Mouse (Mus musculus) right cerebral cortex, adult 18-20 months (tissue): ENCODE results near the gene Pigv.
"Not testable (repeated sequence)": the region's sequence is repeated elsewhere in the genome, so short reads cannot be mapped to it uniquely, and the experiment has no call there.

Source experiments
- DNase-seq: peaks from one replicate; pipeline ENCODE4 v3.0.0; 2022; ENCODE audit warnings: mixed read lengths

Gene Pigv

DNA sequence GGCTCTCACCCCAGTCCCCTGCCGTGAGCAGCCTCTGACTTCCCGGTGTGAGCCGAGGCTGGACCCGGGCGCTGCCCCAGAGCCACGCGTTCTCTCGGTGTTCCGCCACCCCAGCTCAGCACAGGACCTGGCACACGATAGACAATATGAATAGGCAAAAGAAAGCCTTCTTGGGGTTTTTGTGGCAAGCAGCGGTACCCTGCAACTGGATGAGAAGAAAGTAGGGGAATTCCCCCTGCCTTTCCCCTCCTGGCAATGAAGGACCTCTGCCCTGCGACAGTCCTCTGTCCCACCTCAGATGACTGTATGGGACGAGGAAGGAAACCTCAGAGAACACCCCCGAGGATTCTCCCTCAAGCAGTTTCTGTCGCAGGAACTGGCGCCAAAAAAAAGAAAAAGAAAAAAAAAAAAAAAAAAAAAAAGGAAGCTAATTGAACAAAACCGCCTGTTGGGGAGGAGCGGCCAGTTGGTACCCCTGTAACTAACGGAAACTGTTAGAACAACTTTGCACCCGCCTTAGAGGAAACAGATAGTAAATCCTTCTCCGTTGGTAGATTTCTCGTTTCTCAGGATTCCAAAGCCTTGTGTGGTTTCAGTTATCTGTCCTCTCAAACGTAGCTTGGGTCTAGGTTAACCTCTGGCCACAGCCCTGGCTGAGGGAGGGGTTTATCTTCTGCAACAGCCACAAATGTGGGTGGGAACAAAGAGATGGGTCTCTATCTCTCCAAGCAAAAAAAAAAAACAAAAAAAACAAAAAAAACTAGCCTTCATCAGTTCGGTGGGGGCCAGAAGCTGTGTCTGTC lies 599 bp upstream of the Pigv start:
- no peak for DNase-seq

DNA sequence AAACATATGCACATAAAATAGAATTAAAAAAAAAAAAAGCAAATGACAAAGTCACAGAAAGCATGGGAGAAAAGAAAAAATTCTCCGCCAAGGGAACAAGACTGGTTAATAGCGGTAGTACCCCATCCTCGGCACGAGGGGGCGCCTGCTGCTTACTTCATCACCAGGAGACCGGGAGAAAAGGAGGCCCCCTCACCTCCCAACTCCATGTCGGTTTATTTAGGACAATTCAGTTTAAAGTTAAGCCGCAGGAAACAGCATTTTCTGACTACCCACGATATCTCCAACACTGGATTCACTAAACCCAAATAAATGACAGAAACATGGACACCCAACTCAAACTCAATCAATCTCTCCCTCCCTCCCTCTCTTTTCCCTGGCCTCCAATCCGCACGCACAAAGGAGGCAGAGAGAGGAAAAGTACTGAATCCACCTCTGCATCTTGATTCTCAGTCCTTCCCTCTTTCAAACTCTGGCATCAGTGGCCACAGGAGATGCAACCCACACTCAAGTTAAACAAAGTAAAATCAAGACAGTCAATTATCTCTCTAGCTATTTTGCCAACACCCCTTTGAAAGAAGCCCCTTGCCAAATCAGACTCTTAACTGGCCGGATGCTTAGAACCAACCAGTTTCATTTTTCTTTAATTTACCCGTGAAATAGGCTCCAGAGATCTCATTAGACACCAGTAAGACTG lies 1.1 kb downstream of the Pigv start:
- peak; percentile 86 for DNase-seq

DNA sequence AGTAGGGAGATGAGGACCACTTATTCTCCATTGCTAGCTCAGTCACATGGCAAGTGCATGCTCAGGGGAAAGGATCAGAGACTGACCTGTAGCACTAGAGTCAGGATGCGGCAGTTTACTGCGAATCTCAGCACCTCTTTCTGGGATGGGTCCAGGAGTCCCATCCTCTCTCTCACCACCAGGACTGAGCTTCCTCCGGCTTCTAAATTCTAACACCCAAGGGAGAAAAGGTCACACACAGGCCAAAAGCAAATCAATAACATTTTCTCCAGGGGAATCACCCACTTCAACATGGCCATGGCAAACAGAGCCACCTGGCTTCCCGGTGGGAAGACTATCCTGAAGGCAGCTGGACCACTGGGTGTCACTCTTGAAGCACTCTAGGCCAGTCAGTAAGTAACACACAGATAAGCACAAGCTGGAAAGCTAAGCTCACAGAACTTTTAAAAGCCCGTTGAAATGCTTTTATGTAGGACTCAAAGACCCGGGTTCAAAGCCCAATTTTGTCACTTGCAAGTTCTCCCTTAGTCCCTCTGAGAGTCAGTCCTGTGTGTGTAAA lies 2.7 kb downstream of the Pigv start:
- DNase-seq: no peak

DNA sequence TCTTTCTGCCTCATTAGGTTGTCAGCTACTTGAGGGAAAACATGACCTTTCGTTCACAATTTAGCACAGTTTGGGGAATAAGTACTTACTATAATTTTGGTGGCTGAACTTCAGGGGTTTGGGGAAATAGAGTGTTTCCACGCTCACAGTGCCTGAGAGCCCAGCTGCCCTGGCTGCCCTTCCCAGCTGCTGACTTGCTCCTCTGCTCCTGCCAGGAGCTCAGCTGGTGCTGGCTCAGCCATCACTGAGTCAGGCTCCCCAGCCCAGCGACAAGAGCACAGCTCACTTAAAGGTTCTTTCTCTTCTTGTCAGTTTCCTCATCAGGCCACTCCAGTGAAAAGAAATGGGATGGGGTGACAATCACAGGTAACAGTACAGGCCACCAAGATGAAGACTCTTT lies 3.9 kb downstream of the Pigv start:
- DNase-seq: no peak

DNA sequence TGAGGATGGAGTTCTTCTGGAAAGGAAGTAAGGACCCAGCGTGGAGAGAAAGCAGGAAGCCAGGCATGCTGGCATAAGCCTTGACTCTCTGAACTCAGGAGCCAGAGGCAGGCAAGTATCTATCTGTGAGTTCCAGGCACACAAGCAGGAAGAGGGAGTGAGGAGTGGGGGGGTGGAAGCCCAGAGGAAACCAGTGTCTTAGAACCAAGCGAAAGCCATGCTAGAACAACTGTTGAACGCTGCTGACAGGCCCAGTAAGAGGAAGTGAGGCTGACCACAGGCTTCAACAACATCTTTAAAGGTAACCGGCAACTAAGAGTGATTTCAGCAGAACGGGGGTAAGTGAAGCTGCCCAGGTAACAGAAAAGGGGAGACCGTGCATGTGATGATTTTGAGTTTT lies 6.2 kb downstream of the Pigv start:
- no peak for DNase-seq

DNA sequence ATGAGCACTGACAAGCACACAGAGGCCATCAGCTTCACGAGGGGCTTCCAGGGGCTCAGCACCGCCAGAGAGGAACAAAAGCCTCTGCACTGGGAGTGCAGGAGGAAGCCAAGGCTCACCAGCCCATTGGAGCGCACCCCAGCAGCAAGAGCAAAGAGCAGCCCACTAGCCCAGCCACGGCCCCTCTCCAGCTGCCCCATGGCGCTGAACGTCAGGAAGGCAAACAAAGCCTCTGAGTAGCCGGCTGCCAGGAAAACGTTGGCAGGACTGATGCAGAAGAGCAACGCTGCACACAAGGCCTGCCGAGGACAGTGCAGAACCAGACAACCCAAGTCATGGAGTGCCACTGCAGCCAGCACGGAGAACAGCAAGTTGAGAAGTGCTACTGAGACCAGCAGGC lies 7.3 kb downstream of the Pigv start:
- no peak for DNase-seq

DNA sequence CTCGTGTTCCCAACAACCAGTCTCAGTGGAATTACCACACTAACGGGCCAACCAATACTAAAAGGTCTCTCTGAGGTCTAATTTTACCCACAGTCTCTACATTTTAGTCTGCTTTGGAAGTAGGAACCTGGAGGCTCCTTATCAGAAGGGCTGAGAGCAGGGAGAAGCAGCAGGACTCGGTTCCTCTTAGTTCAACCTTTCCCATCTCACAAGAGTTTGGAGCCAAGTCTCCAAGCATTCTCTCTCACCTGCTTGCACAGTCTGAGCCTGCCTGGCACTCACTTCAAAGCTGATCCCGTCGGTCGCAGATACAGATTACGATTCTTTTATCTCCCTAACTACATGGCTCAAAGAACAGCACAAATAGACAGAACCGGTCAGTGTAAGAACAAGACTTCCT lies 9.5 kb downstream of the Pigv start:
- DNase-seq: no peak

DNA sequence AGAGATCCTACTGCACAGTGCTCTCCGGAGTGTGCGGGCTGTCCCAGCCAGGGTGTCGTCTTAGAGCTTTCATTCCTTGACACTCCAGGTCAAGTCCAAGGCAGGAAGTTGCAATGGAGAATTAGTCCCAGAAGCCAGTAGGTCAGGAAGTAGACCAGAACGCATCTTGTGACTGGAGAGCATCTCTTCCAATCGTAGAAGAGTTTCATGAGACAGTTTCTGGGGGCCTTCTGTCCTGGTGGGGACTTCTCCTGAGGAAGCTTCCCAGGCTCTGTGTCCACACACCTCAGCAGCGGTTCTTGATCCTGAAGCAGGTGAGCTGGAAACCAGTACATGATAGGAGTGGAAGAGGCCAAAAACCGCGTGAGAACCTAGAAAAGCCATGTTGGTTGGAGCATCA lies 10.0 kb downstream of the Pigv start:
- DNase-seq: no peak

DNA sequence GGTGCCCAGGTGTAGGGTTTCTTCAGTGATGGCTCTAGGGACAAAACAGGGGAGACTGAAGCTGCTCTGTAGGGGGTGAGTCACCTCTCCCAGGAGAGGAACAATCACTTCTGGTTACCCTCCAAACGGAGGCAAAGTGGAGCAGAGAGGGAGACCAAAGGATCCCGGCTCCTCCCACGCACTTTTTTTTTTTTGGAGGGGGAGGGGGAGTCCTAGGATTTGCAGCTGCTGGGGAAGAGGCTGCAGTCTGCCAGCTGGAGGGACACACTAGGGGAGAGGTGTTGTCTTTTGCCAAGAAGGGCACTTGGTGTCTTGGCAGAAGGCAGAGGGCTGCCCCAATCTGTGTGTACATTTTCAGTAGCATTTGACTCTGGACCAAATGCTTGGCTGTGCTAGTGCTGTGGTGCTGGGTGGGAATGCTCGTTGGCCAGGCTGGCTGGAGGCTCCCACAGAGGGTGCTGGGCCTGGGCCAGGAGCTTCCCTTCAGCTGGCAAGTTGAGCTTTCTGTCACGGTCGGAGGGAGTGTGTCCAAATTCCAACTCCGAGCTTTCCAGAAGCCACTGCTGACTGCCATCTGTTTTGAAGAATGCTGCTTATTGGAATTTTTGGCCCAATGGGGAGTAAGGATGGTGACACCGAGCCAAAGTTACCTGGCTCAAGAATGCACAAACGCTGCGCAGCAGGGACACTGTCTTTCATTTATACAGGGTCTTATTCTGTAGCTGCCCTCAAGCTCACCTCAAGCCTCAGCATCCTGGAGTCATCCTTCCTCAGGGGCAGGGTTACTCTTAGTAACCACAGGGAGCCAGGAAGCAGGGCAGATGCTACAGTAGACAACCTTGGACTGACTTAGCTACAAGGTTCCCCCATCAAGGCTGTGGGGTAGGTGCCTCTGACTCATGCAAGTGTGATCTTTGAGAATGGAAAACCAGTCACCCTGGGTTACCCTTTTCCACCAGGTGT lies 12.0 kb downstream of the Pigv start:
- DNase-seq: peak; percentile 87

DNA sequence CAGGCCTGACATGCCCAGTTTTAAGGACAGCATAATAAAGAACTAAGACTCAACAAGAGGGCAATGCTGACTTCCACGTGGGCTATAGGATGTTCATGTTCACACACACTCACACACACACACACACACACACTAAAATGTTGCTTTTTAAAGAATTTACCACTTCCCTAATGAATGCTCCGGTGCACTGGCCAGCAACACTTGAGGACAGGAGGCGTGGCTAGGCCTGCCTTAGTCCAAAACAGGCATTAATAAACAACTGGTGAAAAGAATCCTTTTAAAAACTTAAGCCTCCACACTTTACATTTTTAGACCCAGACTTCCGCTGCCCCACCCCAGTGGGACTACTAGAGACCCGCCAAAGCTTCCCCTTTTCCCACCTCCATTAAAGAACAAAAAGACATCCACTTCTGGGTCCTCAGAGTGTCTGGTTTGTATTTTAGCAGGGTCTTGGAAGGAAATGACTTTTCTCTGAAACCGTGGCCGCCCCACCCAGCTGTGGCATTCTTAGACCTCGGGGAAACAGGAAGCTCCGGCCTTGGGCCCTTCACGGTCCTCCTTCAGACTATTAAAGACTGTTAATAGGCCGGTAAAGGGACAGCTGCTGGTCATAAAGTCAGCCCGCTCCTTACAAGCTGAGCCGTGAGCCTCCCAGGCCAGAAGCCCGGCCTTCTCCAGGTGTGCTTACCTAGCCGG lies 12.8 kb downstream of the Pigv start:
- DNase-seq: no peak

DNA sequence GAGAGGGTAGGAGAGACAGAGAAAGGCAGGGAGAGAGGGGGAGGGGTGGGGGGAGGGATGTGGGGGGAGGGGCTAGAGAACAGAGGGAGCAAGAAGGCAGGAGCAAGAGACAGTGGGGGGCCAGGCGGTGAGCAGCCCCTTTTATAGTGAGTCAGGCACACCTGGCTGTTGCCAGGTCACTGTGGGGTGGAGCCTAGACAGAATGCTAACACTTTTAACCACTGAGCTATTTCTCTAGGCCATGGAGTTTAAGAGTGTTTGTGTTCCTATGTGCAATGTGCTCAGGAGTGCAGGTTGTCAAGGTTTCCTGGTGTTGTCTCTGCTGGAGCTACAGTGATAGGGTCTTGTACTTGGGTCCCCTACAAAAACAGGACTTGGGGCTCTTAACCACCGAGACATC lies 13.7 kb downstream of the Pigv start:
- no peak for DNase-seq

DNA sequence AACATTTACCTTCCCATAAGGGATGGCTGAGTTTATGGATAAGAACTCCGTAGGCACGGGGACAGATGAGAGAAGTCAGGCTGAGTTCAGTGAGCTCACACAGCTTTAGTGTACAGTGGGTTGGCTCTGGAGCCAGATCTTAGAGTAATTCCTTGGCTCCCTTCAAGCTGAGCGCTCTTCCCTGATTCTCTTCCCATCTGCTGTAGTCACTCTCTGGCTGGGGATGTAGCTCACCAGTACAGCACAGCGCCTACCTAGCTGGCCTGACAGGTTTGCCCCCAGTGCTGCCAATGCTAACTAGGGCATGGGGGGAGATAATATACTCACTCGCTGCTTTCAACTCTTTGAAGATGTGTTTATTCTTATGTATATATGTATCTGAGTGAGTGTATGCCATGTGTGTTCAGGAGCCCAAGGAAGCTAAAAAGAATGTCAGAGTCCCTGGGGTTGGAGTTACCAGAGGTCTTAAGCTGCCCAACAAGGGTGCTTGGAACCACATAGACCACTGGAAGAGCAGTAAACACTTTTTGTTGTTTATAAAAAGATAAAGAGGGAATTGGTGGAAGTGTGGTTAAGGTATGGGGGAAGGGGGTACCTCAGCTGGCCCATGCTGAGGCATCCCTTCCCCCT lies 14.5 kb downstream of the Pigv start:
- DNase-seq: no peak

DNA sequence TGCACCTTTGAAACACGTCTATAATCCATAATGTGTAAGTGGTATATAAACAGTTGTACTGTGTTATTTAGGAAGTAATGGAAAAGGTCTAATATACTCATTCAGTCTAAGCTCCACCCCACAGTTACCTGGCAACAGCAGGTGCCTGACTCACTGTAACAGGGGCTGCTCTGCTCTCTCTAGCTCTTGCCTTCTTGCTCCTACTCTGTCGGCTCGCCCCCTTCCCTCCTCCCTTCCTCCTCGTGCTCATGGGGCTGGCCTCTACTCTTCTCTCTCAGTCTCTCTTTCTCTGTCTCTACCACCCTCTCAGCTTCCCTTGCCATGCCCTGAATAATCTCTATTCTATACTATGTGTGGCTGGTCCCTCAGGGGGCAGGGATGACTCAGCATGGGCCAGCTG lies 15.4 kb downstream of the Pigv start:
- no peak for DNase-seq

DNA sequence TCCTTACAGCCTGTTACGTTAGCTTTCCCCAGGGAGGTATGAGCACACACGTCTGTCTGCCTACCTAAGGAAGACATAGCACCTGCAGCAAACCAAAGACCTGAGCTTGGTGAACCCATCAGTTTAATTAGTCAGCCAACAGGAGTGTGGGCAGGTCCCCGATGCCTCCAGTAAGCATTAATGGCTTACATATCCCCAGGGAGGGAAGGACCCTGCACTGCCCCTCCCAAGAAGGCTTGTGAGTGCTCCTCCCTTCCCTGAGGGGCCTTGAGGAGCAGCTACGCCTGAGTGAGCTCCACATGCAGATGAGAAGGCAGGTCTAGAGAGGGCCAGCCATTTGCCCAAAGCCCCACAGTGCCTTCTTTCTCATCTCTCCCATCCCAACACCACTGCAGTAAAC lies 16.2 kb downstream of the Pigv start:
- no peak for DNase-seq

DNA sequence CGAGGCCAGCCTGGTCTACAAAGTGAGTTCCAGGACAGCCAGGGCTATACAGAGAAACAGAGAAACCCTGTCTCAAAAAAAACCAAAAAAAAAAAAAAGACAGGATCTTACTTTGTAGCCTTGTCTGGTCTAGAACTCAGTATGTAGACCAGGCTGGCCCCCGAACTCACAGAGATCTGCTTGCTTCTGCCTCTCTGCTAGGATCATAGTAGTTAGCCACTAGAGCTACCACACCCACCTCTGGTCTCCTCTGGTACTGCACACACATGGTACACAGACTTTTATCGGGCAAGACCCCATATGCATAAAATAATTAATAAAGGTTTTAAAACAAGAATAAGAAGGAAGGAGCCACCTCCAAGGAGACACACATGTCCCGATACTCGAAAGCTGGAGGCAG lies 18.4 kb downstream of the Pigv start:
- DNase-seq: not testable (repeated sequence)

DNA sequence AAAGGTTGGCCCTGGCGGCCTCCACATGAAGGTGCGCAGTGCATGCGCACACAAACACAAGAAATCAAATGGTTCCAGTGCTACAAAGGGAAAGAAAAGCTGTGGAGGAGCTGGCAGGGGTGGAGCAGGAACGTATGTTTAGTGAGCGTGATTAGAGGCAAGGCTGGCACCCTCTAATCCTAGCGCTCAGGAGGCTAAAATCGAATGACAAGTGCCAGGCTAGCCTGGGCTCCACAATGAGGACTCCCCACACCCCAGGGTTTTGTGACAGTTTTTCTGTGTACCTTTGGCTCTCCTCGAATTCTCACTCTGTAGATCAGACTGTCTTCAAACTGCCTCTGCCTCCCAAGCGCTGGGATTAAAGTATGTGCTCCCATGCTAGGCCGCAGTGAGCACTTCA lies 19.7 kb downstream of the Pigv start:
- DNase-seq: no peak

DNA sequence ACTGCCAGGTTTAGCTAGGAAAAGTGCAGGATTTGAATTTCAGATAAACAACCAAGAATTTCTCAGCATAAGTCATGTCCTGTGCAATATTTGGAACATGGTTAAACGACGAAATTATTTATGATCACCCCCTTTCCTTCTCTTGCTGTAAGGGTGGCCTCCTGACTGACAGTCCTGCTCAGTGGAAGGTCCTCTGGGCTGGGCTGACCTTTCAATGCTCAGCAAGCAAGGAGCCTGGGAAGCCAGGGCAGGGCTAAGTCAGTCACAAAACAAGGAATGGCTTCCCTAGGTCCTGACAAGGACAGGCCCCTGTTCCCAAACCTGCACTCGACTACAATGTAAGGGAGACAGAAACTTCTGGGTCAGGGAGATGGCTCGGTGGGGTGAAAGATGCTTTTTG lies 20.5 kb downstream of the Pigv start:
- no peak for DNase-seq

DNA sequence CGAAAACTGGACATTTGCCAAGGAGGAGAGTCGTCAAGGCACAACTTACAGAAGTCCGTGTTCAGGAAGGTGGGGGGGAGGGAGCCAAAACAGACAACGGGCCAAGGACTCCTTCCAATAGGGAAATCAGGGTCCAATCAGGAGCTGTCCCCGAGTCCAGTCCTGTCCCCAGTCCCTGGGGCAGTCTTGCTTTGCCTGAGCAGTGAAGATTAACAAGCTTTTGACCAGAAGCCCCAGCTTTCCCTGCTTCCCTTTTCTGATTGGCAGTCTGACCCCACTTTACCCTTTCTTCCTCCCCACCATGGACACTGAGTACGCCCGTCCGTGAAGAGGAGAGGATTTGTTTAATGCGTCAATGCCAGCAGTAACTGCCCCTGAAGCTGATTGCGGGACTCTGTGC lies 21.0 kb downstream of the Pigv start:
- no peak for DNase-seq

DNA sequence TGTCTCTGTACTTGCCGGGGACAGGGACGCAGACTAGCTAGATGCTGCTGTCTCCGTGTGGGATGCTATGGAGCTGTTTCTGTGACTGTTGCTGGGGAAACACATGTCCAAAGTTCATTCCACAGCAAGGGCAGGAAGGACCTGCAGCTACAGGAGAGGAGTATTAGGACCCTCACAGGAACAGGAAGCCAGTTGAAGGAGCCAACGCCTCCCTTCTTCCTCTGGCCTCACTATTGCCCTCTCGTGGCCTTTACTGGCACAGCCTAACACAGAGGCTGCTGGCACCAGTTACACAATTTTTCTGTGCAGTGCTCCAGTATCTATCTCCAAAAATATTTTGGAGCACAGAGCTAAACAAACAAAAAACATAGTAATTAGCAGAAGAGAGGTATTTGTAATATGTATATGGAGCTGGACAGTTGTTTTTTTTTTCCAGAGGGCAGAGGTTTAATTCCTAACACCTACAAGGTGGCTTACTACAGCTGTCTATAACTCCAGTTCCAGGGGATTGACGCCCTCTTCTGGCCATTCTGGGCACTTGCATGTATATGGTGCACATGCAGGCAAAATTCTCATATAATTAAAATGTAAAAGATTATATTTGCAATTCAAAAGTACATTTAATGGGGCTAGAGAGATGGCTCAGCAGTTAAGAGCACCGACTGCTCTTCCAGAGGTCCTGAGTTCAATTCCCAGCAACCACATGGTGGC lies 22.3 kb downstream of the Pigv start, which contains the start of gene Zdhhc18:
Gene Zdhhc18 (minus strand): TSS at position 166 of the 711 bp plus-strand sequence.
- peak; percentile 68 for DNase-seq

DNA sequence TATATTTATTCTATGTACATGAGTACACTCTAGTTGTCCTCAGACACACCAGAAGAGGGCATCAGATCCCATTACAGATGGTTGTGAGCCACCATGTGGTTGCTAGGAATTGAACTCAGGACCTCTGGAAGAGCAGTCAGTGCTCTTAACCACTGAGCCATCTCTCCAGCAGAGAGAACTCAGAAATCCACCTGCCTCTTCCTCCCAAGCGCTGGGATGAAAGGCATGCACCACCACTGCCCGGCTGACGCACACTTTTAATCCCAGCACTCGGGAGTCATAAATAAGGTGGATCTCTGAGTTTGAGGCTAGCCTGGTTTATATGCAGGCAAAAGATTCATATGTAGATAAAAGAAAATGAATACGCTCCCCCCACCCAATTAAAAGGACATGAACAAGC lies 23.0 kb downstream of the Pigv start:
- not testable (repeated sequence) for DNase-seq

DNA sequence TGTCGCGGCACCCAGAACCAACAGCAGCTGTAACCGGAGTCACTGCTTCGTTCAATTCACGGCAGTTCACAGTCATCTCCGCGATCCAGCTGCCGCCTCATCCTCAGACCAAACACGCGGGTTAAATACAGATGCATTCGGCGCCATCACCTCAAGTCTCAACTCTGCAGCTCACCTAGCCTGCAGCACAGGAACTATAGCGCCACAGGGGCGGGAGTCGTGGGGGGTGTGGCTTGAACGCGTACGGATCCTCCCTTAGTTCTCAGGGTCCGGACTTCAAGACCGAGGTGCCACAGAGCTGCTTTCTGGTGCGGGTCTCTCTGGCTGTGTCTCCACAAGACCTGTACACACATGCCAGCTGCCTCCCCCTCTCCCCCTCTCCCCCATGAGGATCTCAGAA lies 26.8 kb downstream of the Pigv start:
- no peak for DNase-seq
